Mouse (Mus musculus): ENCODE data around the gene Atp2b2.
"Not testable (repeated sequence)": the region's sequence is repeated elsewhere in the genome, so short reads cannot be mapped to it uniquely, and the experiment has no call there.

Gene Atp2b2

DNA sequence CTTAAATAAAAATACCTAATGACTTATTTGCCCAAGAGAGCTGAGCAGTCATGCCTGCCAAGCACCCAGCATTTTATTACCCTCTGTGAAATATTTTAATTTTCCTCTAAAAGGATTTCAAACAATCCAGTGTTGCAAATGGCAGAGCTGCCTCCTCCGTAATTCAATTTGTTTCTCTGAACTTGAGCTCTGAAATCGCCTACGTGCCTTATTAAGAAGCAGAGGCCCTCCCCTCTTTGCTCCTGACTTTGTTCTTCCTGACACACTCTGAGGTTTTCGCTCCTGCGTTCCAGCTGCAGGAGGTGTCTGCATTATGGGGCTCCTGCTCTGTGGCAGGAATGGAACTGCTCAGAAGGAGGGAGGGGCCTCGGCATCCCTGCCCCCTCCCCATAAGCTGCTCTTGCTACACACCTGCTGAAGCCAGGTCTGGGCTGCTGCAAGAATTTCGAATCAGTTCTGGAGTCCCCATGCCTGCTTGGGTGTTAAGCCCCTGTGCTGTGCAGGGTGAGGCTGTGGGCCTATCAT, 264.1 kb downstream of the Atp2b2 start:
- no peak for DNase-seq

DNA sequence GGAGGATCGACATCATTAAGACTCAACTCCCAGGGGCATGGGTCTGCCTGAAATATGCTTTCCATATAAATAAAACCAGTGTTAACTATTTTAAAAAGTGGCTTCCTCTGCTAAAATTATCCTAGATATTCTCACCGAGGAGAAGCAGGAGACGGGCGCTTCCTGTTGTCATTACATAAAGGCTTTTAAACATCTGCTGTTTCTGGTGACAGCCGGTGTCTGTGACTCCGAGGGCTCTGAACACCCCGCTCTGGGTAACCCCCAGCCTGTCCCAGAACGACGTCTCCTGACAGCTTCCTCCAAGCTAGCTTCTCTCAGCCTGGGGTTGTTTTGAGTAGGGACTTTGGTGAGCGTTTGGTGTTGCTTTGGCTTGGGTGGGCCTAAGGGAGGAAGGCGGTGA, 273.6 kb downstream of the Atp2b2 start:
- DNase-seq, result no peak

DNA sequence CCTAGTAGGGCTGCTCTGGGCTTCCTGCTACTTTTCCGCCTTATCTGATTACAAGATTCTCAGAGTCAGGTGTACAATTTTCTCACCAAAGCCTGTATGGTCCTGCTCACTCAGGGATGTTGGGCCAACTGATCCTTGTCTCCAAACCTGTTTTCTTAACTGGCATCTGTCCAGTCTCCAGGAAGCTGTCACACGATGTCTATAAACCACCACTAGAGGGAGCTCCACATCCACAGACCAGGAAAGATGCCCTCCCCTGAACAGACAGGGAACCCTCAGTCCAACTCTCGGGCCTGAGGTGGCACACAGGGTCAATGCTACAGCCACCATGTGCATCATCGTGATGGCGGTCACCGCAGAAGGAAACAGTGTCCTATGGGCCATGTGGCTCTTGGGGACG, 280.8 kb downstream of the Atp2b2 start:
- peak in 1 of 2 experiments; percentile 43 for DNase-seq

DNA sequence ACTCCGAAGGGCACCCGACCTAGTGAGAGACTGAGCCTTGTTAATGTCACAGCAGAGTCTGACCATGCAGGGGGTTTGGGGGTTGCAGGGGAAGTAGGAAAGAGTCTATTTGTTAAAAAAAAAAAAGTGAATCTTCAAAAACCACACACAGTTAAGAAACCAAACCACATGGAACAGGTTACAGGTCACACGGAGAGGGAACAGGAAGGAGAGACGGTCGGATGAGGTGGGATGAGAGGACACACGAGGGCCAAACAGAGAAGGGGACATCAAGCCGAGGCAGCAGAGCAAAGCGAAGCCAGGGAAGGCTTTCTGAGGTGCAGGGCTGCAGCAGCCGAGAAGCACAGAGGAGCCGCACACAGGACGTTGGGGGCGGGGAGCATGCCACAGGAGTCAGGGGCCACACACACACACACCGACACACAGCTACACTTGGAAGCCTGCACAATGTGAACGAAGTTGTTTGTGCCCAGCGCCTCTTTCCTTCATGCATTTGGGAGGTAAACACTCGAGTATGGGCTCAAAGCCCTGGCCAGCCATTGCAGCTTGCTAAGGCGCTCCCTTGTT, 293.2 kb downstream of the Atp2b2 start:
- DNase-seq, result no peak

DNA sequence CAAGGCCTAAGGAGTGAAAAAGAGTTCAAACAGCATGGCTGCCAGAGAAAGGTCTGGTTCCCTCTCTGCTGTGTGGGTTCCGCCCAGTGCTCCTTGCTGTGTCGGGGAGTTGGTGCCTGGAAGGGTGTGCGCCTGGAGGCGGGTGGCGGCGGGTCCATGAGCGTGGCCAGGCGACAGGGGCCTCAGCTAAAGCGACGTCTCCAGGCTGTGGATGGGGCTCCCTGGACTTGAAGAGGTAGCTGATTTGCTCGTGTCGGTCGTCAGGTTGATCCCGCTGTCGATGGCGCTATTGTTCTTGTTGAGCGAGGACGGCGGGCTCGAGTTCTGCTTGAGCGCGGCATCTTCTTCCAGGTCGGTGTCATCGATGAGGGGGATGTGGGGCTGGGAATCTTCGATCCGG, 294.1 kb downstream of the Atp2b2 start:
- no peak for DNase-seq

DNA sequence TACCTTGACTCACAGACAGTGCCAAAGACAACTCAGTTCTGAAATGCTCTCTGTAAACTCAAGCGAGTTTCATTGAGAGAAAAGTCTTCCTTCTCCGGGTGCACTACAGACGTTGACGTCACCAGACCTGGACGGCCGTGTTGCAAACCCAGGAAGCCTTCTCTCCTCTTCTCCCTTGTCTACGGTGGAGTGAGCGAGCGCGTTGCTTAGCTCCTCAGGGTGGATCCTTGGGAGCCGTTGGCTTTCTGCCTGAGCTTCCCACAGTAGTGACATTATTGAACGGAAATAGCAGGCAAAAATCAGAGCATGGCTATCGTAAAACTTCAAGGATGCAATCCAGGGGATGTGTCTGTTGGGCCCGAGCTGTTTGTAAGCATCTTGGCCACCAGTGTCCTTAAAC, 295.1 kb downstream of the Atp2b2 start:
- no peak for DNase-seq

DNA sequence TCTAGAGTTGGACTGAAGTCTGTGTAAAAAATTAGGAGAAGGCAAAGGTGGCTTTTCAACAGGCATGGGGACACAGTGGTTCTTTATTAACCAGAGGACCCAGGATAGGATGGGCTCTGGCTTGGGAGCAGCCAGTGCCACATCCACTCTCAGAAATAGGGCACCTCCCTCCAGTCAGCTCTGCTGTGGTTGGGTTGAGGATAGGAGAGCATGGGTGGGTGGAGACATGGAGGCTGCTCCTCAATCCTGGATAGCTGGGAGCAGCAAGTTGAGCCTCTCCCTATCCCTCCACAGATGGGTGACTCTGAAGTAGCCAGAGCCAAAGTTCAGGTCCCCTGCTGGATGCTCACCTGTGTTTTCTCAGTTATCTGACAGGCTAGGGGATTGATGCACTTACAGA, 297.3 kb downstream of the Atp2b2 start:
- no peak for DNase-seq

DNA sequence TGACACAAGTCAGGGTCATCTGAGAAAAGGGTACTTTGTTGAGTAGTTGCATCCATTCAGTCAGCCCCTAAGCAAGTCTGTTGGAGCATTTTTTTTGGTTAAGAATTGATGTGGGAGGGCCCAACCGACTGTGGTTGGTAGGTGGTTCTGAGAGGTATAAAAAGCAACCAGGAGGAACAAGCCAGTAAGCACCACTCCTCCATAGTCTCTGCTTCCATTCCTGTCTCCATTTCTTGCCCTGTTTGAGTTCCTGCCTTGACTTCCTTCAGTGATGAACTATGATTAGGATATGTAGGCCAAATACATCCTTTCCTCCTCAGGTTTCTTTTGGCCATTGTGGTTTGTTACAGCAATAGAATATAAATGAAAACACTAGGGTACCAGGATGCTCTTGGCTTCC, 299.3 kb downstream of the Atp2b2 start:
- no peak for DNase-seq

DNA sequence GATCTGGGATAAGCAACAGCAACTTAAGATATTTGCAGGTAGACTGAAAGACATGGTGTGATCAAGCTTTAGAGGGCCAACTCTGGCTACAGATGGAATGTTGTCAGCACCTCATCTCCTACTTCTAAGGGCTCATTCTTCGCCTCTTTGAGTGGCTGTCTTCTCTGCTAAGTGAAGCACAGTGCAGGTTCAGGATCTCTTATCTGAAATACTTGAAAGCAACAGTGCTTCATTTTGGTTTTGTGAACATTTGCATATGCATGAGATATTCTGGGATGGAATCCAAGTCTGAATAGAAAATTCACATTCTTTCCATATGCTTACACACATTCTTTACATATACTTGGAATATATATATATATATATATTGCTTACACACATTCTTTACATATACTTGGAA, 300.1 kb downstream of the Atp2b2 start:
- no peak for DNase-seq

DNA sequence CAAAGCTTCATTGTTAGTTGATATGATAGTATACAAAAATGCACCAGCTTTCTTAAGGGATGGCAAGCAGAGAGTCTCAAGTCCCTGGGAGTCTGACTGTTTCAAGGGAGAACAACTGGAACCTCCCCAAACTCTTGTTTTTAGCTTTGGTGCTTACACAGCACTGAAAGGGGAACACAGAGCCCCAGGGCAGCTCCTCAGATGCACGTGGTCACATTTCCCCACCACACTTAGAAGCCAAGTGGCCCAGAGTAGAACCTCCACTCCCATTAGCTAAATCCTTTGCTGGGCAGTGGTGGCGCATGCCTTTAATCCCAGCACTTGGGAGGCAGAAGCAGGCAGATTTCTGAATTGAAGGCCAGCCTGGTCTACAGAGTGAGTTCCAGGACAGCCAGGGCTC, 301.0 kb downstream of the Atp2b2 start:
- no peak for DNase-seq

DNA sequence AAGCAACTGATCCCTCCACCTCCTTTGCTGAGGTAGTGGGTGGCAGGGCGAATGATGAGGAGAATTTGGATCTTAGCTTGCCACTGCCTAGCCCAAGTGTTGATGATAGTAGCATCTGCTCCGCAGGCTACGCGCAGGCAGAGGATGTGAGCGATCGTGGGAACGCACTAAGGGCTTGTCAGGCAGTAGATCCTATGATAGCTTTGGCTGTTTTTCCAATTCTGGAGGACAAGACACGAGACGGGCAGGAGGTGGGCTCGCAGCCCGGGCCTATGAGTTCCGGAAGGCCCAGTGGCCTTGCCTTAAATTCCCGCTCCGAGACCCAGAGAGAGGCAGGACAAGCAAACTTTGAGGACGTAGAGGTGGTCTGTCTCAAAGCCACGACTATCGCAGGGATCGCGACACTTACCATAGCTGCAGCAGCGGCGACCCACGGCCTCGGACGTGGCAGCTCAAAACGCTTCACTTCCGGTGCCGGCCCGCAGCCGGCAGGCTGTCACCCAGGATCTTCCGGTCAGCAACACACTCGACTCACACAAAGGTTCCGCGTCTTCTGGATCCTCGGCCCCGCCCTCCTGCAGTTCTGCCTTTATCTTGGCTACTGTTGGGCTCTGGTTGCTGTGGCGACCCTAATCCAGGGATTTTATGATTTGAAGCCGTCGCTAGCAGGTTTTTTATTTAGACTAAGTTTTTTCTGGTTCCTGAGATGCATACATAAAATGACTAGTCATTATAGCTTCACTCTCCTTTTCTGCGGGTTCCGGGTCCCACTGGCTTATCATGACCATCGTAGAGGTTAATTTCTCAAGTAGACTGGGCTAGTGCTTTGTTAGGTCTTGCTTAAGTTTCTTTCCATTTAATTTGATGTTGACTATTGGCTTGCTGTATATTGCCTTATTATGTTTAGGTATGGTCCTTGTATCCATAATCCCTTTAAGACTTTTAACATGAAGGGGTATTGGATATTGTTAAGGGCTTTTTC, 301.9 kb downstream of the Atp2b2 start, which contains the start of gene Sec13:
Gene Sec13 (minus strand): TSS at position 508 of the 982 bp plus-strand sequence.
- DNase-seq, result peak; percentile 72 to 85

DNA sequence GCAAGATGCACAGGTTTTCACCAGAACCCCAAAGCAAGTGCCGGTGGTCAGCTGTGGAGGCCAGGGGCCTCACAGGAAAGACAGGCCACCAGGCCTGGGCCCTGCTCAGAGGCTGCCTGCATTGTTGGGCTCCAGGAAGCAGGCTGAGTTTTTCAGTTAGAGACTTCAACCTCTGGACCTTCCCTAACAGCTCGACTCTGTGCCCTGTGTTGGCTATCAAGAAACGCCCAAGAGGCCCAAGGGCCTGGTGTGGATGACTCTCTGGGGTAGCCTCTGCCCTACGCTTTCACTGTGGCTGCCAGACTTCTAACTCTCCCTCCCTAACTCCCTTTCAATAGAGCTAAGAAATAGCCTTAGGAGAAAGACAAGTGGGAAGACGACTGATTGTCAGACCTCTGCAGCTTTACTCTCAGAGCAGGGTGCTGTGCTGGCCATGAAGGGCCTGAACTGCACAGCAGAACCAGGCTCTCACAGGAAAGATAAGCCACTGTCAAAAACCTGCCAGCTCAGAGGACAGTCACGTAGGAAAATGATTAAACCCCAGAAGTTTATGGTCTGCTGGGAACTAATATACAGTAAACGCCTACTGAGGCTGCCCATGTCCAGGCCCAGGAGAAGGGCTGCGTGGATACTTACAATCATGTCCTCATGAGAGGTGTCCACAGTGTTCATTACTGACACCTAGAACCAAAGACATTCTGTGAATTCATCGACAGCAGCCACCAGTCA, 304.9 kb downstream of the Atp2b2 start:
- no peak for DNase-seq

DNA sequence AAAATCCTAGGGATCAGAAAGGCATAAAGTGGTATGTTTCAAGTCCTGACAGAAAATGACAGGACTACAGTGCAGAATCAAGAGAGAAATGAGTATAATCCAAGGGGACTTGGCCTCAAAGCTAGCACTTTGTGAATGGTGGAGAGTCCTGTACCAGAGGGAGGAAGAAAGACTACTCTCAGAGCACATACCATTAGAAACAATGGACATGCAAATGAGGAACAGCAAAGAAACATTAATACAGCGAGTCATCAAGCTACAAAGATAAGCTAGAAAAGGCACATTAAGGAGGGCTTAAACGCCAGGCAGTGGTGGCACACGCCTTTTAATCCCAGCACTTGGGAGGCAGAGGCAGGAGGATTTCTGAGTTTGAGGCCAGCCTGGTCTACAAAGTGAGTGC, 311.1 kb downstream of the Atp2b2 start:
- no peak for DNase-seq

DNA sequence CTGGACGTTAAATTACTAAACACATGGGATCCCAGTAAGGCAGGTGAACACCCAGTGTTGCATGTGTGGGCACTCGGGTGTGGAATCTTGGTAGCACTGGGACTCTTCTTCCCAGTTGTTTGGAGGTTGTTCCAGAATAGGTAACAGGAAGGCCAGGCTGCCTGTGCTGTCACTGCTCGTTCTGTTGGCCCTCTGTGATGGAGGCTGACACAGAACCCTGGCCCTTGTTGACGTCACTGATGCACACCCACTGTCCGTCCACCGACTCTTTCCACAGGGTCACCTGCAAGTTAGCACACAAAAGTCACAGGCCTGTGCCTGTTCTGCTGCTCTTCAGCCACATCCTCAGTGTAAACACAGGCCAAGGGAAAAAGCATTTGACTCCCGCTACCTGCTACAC, 314.2 kb downstream of the Atp2b2 start:
- DNase-seq, result no peak

DNA sequence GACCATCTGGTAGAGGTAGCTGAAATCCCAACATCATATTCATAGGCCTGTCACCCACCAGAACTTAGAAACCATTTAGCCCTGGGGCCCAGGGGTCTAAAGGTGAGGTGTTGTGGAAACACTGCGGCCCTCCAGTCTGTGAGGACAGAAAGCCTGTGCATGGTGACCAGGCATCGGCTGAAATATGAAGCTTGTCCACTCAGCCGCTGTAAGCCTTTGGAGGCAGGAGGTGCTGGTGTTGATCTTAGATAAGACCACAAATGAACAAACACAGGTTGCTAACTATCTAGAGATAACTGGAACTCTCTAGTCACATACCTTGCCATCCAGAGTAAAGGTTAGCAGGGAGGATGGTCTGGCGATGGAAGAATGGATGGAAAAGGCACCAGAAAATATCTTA, 321.4 kb downstream of the Atp2b2 start:
- DNase-seq, result no peak

DNA sequence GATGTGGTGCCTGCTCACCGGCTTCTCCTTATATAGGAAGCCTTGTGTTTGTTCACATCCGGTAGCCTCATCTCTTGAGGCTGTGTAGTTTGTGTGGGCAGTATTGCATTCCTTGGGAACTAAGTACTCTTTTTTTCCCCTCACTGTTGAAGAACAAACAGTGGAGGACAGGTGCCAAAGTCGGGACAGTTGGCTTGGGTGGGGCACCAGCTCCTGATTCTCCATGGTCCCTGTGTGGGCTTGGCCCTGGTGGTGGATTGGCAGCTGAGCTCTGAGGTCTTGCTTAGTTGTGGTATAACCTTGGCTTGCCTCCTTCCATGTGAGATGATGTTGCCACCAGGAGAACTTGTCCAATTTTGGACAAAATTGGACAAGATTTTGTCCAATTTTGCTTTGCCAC, 322.5 kb downstream of the Atp2b2 start, which contains the start of gene Ghrl:
Gene Ghrl (minus strand): TSS at position 3 of the 400 bp plus-strand sequence.
- DNase-seq, result no peak

DNA sequence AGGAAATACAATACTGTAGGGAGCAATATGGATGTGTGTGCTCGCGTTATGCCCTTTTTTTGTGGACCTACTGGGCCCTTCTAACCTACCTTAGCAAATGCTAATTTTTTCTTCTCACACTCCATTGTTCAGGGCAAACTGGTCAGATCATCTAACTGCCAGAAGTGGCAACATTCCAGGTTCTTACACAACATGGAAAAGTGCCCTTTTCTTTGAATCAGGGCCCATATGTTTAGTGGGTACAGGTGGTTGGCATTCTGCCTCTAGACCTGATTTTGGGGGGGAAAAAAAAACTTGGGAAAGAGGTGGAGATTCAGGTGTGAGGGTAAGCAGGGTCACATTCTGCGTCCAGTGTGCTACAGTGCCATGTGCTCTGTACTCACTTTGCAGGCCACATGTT, 324.9 kb downstream of the Atp2b2 start:
- no peak for DNase-seq

DNA sequence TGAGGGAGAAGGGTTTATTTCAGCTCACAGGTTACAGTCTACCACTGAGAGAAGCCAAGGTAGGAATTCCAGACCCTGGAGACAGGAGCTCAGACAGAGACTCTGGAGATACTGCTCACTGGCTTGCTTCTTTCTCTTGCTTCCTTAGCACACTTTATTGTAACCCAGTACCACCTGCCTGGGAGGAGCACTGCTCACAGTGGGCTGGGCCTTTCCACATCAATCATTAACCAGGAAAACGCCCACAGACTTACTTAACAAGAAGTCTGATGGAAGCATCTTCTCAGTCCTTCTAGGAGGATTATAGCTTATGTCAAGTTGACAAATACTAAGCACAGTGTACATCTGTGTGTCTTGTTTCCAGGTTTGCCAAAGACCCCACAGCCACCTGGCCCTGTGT, 327.6 kb downstream of the Atp2b2 start:
- no peak for DNase-seq

DNA sequence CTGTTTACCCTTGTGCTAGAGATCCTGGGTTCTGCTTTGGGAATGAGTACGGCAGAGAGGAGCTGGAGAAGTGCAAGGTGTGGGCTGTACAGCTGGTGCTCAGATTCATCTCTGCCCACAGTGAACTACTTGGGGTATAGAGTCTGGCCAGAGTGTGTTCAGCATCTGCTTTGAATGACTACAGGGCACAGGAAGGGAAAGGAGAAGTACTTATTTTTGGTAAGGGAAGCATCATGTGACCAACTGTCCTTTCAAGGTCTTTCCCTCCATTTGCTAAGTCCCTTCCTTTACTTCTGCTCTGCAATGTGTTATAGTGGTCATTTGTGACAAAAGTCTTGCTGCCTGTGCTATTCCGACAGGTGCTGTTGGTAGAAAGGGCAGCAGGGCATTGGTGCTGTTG, 328.1 kb downstream of the Atp2b2 start:
- DNase-seq, result no peak

DNA sequence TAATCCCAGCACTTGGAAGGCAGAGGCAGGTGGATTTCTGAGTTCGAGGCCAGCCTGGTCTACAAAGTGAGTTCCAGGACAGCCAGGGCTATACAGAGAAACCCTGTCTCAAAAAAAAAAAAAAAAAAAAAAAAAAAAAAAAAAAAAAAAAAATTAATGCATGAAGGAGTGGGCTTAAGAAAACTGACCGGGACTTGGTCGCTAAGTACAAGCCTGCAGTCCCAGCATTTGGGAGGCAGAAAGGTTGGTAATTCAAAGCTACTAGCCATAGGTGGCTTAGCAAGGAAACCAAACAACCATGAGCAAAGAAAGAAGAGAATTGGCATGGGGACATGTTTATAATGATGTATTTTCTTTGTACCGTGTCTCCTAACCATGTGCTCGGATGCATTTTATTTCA, 329.0 kb downstream of the Atp2b2 start:
- not testable (repeated sequence) for DNase-seq

DNA sequence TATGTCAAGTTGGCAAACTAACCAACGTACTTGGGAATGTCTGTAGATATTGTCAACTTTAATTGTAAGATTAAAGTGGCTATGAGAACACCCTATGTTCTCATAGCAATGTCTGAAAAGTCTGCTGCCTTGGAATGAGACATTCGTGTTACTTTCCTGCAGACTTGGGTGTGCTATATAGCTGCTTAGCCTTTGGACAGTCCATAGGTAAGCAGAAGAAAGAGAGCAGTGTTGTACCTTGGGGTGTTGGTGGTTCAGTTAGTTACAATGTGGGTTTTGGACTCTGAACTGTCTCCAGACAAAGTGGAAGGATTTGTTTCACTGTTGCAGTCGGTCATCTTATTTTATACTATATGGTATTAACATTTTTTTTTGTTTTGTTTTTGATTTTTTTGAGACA, 329.7 kb downstream of the Atp2b2 start:
- no peak for DNase-seq

DNA sequence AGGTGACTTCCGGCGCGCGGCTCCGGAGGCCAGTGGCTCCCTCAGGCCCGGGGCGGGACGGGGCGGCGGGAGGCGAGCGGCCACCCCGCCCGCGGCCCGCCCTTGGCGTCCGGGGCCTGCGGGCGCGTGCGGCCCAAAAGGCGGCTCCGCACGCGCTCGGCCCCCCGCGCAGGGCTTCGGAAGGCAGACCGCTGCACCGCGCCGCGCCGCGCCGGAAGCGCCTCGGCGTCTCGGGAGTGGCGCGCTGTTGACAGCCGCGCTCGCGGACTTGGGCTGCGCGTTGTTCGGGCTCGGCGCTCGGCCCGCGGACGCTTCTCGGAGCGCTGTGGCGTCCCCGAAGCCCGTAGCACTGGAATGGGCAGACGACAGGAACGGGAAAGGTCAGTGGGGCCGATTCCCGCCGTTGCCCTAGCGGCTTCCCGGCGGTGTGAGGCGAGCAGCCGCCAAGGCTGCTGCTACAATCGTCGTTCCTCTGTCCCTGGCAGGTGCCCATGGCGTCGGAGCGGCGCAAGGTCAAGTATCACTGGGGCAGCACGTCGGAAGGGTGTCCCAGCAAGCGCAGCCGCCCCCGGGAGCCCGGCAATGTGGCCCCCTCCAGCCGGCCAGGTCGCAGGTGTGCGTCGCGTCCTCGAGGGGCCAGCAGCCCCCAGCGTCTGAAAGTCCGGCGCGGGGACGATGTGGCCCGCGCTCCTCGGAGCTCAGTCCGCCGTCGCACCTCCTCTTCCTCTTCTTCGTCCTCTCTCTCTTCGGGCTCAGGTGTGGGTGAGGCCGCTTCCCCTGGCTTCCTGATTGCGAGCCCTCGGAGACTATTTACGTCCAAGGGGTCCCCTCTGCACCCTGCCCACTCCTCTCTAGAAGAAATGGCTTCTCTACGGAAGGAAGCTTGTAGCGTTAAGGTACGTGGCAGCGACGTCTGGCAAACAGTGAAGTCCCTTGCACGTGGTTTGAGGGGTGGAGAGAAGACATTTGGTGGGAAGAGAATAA, 344.9 kb downstream of the Atp2b2 start:
- peak in 1 of 2 experiments; percentile 41 for DNase-seq
